Mouse (Mus musculus) WW6 (cell line): ENCODE results near the gene Degs2.
"Not testable (repeated sequence)": the region's sequence is repeated elsewhere in the genome, so short reads cannot be mapped to it uniquely, and the experiment has no call there.

ENCODE experiments used
- DNase-seq: peaks from one replicate; pipeline ENCODE4 v3.0.0-alpha.2; 2013; ENCODE audit warnings: low read depth, low spot score

Gene Degs2

GRCm38 (mm10) chr12:108702185-108702584 lies at the start of gene Degs2:
Gene Degs2, minus strand, starts transcription at chr12:108702315.
- no peak for DNase-seq

- DNase-seq, result no peak
Measured at GRCm38 (mm10) chr12:108751790-108752189, 49.7 kb upstream of the Degs2 start.

- no peak for DNase-seq
Measured at GRCm38 (mm10) chr12:108750226-108750625, 48.1 kb upstream of the Degs2 start.

GRCm38 (mm10) chr12:108749454-108749853 lies 47.3 kb upstream of the Degs2 start:
- DNase-seq, result no peak

GRCm38 (mm10) chr12:108749019-108749418 lies 46.9 kb upstream of the Degs2 start:
- DNase-seq, result no peak

GRCm38 (mm10) chr12:108745990-108746389 lies 43.9 kb upstream of the Degs2 start:
- DNase-seq, result no peak

GRCm38 (mm10) chr12:108742241-108742640 lies 40.1 kb upstream of the Degs2 start:
- DNase-seq, result no peak

GRCm38 (mm10) chr12:108741472-108741871 lies 39.4 kb upstream of the Degs2 start:
- no peak for DNase-seq

GRCm38 (mm10) chr12:108738745-108739144 lies 36.6 kb upstream of the Degs2 start:
- no peak for DNase-seq

- DNase-seq, result no peak
Measured at GRCm38 (mm10) chr12:108737838-108738237, 35.7 kb upstream of the Degs2 start.

- no peak for DNase-seq
Measured at GRCm38 (mm10) chr12:108734386-108734785, 32.3 kb upstream of the Degs2 start.

- DNase-seq, result no peak
Measured at GRCm38 (mm10) chr12:108723841-108724240, 21.7 kb upstream of the Degs2 start.

GRCm38 (mm10) chr12:108722464-108722863 lies 20.3 kb upstream of the Degs2 start:
- no peak for DNase-seq

- no peak for DNase-seq
Measured at GRCm38 (mm10) chr12:108718485-108718884, 16.4 kb upstream of the Degs2 start.

- no peak for DNase-seq
Measured at GRCm38 (mm10) chr12:108715854-108716253, 13.7 kb upstream of the Degs2 start.

- DNase-seq, result not testable (repeated sequence)
Measured at GRCm38 (mm10) chr12:108713972-108714371, 11.9 kb upstream of the Degs2 start.

- no peak for DNase-seq
Measured at GRCm38 (mm10) chr12:108712481-108712880, 10.4 kb upstream of the Degs2 start.

- DNase-seq, result no peak
Measured at GRCm38 (mm10) chr12:108710861-108711615, 8.9 kb upstream of the Degs2 start.

- no peak for DNase-seq
Measured at GRCm38 (mm10) chr12:108709964-108710765, 8.1 kb upstream of the Degs2 start.

GRCm38 (mm10) chr12:108709386-108709785 lies 7.3 kb upstream of the Degs2 start:
- DNase-seq, result no peak

- no peak for DNase-seq
Measured at GRCm38 (mm10) chr12:108706129-108706528, 4.0 kb upstream of the Degs2 start.

- DNase-seq, result no peak
Measured at GRCm38 (mm10) chr12:108705486-108705885, 3.4 kb upstream of the Degs2 start.

GRCm38 (mm10) chr12:108701221-108701620 lies 894 bp downstream of the Degs2 start:
- DNase-seq, result no peak
